Mouse (Mus musculus) adipocyte (in vitro differentiated cells): ENCODE measurements at regions not wholly inside any gene's neighbourhood (a gene's known extent, or its start where the extent isn't known, plus 50 kb on each side); places are given as distances from the start of the nearest gene placed in this dataset.

Source experiments
- DNase-seq: peaks from one replicate; pipeline ENCODE4 v3.0.0-alpha.2; 2016; ENCODE audit warnings: low spot score

DNA sequence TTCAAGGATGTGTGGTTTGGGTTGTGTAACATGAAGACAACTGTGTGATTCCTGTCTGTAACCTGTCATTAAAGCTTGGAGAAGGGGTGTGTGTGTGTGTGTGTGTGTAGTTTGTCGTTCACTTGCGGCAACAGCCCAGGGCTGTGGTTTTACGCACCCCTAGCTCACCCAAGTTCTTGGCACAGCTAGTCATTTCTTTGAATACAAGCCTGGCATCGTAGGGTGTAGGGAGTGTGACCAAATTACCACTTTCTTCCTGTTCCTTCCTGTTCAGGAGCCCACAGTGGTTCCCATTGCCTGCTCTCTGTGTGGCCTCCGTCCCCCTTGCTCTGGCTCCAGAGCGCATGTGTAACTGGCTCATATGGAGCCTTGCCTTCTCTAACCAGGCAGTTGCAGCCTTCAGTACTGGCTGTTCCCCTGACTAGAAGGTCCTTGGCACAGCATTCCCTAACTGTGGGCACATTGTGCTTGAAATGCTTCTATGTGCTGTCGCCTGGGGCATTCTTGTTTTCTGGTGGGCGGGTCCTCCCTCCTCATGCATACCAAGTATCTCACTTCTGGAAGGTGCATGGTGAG is 167.4 kb upstream of the Ubr2 start:
- no peak for DNase-seq

DNA sequence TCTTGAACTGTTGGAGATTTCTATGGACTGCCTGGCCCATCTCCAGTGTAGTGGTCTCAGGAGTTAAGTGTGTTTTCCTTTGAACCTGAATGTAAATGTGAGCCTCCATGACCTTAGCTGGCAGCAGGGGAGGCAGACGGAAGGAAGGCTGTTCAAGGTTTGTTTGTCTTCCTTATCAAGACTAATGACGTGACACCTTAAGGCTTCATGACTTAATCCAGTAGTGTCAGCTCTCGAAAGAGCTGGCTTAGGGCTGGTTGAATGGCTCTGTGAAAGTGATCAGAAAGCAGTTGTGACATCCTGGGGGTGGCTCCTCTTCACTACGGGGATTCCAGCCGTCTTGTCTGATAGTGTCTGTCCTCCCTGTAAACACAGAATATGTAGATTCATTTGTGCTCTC is 166.0 kb upstream of the Ubr2 start:
- no peak for DNase-seq

DNA sequence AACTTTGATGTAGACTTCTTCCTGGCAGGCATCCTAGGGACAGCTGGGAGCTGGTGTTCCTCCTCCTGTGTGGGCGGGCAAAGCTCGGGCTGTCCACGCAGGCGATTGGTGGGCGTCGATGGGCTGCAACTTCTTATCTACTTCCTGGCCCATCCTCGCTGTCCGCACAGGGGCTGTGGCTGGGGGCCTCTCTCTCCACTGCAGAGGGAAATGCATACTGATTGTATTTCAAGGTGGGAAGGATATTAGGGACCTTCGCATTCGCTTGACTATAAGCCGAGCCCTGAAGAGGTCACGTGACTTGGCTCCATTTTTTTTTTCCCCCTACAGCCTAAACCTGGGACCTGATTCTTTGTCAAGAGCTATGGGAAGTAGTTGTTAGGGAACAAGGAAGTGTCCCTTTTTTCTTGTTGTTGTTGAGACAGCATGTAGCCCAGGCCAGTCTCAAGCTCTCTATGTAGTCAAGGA is 164.4 kb upstream of the Ubr2 start:
- DNase-seq = no peak

GRCm38 (mm10) chr17:47171801-47172200 is 161.4 kb upstream of the Ubr2 start:
- DNase-seq = no peak

- no peak for DNase-seq
These were observed 160.7 kb upstream of the Ubr2 start for GRCm38 (mm10) chr17:47170978-47171593.

DNA sequence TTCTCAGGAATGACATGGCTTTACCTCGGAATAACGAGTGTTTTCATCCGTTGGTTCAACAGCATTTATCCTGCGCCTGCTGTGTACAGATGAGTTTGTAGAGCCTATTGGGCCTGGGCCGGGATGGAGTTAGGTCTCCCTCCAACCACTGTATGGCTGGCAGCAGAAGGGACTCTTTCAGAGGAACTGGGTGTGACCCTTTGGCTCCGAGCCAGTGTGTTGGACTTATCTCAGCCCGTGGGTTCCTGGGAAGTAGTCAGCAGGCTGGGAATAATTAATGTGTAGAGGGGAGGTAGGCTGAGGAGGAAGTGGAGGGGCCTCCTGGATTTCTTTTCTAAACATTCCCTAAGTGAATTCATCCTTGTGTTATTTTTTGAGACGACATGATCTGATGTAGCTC is 157.7 kb upstream of the Ubr2 start:
- DNase-seq = no peak

- no peak for DNase-seq
These were observed 153.5 kb upstream of the Ubr2 start for GRCm38 (mm10) chr17:47163677-47164340.

- DNase-seq = no peak
These were observed 152.1 kb upstream of the Ubr2 start for GRCm38 (mm10) chr17:47162459-47162858.

DNA sequence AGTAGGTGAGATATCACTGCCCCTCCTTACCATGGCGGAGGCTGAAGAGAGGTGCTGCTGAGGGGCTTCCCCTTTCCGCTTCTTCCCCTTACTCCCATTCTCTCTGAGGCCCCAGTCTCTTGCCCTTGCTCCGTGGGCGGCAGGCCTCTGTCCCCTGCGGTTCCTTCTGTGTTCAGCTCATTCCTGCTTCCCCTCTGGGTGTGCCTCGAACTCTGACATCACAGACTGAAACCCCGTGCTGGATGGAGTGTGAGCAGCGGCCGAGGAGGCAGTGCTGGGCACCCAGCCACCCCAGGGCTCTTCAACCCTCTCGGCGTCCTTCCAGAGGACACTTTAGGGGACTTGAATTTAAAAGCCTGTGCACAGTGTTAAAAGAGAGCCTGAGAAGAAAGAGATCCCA is 145.9 kb upstream of the Ubr2 start:
- no peak for DNase-seq

DNA sequence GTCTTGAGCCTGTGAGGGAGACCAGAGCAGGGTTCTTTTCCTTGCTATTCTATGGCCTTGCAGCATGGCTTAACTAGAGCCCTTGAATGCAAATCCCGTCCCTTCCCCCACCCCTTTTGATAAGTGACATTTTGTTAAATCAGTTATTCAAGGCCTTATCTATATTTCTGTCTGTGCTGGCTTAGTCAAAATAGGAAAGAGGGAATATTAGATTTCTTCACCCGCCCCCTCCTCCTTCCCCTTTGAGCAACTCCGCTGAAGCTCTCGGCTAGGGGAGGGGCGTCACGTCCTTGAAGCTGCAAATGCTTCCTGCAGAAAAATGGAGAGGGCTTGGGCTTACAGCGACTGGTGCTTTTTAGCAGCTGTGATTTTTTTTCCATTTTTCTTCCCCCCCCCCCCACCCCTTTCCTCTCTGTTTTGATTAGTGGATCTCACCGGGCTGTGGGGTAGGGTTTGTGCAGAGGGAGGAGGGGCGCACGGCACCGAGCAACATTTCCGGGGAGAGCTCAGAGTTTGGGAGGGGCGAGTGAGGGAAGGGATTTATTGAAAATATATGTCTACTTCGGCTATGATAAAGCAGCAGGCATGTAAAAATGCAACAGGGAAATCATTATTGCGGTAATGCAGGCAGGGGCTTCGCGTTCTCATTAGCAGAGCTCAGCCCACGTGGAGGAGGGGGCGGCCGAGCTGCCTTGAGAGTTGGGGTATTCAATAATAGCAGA is 141.4 kb upstream of the Ubr2 start:
- DNase-seq = no peak

DNA sequence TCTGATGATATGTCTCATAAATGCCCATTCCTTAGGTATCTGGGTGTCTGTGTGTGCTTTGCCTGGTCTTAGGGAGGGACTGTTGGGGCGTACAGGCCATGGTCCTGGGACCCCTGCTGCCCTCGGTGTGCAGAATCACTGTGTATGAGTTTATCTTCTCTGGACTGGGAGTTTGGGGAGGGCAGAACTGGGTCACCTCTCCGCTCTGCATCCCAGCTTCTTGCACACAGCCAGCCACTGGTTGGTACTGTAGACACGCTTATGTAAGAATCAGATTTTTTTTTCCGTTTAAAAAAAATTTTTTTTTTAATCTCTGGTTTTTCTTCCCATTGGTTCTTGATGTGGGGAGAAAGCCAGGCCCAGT is 140.8 kb upstream of the Ubr2 start:
- DNase-seq = peak; percentile 21

DNA sequence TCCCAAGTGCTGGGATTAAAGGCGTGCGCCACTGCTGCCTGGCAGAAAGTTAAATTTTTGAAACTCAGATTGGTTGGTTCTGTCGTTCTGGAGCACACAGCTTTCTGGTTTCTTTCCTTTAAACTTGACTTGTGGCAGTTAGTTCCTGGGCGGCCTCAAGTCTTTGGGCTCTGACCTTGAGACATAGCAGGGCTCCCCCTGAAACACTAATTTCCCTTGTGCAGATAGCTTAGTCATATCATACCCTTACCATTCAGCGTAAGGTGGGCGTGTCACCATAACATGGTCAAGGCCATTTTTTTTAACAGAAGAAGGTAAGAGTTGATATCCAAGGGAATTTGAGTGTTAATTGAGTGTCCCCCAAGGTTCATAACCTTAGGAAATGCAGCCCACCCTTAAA is 140.3 kb upstream of the Ubr2 start:
- no peak for DNase-seq

DNA sequence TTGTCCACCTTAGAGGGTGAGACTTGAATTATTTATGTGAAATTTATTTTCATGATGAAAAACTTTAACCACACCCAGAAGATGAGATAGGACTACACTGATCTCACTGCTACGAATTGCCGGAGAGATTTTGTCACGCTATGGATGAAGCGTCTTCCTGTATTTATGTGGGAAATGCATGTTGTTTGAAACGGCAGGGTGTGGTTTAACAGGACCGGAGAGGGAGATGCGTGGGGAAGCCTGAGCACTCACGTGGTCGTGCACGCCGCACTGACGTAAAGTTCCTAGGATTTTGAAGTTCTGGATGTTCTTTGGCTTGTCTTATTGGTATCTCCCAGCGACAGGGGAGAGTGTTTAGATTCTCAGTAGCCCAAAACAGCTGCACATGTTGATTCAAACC is 139.3 kb upstream of the Ubr2 start:
- DNase-seq = no peak

GRCm38 (mm10) chr17:47149158-47149557 is 138.8 kb upstream of the Ubr2 start:
- no peak for DNase-seq

GRCm38 (mm10) chr17:47146640-47147039 is 136.3 kb upstream of the Ubr2 start:
- peak; percentile 47 for DNase-seq

DNA sequence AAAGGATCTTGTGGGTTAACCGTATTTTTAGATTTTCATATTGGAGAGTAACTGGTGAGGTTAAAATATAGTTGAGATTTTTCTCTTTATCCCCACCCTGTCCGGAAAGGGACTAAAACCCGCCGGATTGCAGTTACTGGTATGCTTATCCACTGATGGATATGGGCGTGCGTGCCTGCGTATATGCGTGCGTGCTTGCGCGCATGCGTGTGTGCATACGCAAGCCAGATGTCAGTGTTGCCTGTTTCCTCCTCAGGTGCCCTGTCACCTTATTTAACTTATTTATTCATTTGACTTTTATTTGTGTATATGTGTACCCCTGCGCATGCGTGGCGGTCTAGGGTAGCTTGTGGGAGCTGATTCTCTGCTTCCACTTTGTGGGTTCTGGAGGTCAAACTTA is 135.2 kb upstream of the Ubr2 start:
- DNase-seq = no peak

- no peak for DNase-seq
These were observed 134.6 kb upstream of the Ubr2 start for GRCm38 (mm10) chr17:47144996-47145395.

DNA sequence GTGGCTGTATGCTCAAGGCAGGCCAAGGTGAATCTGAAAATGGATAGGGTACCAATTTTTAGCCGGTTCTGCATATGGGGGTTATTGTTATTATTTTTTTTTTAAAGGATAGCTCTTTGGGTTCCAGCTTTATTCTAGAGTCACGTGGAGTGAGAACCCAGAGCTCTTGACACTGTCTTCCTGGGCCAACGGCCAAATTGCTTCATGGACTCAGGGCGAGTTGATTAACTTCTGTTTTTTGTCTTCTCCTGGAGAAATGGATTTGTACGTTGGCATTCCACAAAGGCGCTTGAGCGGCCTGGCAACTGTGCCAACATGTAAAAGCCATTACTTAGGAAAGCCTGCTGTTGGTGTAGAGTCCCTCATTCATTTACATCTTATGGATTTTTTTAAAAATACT is 134.1 kb upstream of the Ubr2 start:
- DNase-seq = peak; percentile 86

GRCm38 (mm10) chr17:47143898-47144297 is 133.5 kb upstream of the Ubr2 start:
- DNase-seq = no peak

- DNase-seq = peak; percentile 28
These were observed 132.5 kb upstream of the Ubr2 start for GRCm38 (mm10) chr17:47142885-47143284.

- DNase-seq = no peak
These were observed 131.9 kb upstream of the Ubr2 start for GRCm38 (mm10) chr17:47142276-47142675.

DNA sequence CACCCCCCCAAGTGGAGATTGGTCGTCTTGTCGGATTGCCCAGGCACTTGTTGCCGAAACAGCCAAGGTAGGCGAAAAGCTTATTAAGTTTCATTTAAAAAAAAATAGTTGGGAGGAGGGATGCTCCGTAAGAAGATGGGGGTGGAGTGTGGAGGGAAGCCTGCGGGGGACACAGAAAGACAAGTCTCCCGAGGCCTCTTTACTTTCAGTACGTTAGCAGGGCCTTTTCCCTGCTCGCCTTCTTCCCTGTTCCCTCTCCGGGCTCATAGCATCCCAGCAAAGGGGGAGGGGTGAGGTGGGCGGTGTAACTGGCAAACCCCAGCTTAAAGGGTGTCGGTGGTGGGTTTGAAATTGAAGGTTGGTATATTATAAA is 131.5 kb upstream of the Ubr2 start:
- no peak for DNase-seq
